Mouse (Mus musculus): ENCODE measurements around the gene Sparcl1. TPM values are rescaled to one million over a fixed set of nuclear protein-coding genes. Genes with fewer than 3 reads are reported as not detected.

Sparcl1 gene
- polyA plus RNA-seq, 1 experiment from 2014 or later: 3.0 TPM

- H3K9me3 ChIP-seq (replicated peaks): no peaks in the 10 kb centered on the region
- H3K4me2 ChIP-seq: no peak overlapping the region
- no peaks in the 10 kb centered on the region for H3K27me3 ChIP-seq (replicated peaks)
- H3K27ac ChIP-seq: no peak overlapping the region
- H3K36me3 ChIP-seq: no peaks in the 10 kb centered on the region
- no peak for ATAC-seq
- WGBS (ENCODE audit: insufficient replicate concordance): 29% methylated on average over 1 of the region's 1 CpGs
- no peak overlapping the region for H3K4me3 ChIP-seq
- H3K4me1 ChIP-seq: peaks cover 27% of the 10 kb centered on the region
- no peak overlapping the region for H3K9ac ChIP-seq
These were observed 77.7 kb downstream of the Sparcl1 start for GRCm38 (mm10) chr5:104035824-104036223.

GRCm38 (mm10) chr5:104035066-104035465 is 78.5 kb downstream of the Sparcl1 start:
- no peak overlapping the region for H3K4me3 ChIP-seq
- no peaks in the 10 kb centered on the region for H3K9me3 ChIP-seq (replicated peaks)
- H3K27me3 ChIP-seq (replicated peaks): no peaks in the 10 kb centered on the region
- no peaks in the 10 kb centered on the region for H3K36me3 ChIP-seq
- no peak overlapping the region for H3K4me2 ChIP-seq
- H3K4me1 ChIP-seq: peaks cover 27% of the 10 kb centered on the region
- H3K9ac ChIP-seq: no peak overlapping the region
- H3K27ac ChIP-seq: no peak overlapping the region
- no peak for ATAC-seq

- ATAC-seq: no peak
- H3K9me3 ChIP-seq (replicated peaks): no peaks in the 10 kb centered on the region
- no peak overlapping the region for H3K4me3 ChIP-seq
- H3K4me1 ChIP-seq: peaks cover 19% of the 10 kb centered on the region; the same call in 1 of the 2 replicates
- H3K36me3 ChIP-seq: no peaks in the 10 kb centered on the region
- H3K4me2 ChIP-seq: no peak overlapping the region
- no peak overlapping the region for H3K9ac ChIP-seq
- 77% methylated on average over 2 of the region's 2 CpGs for WGBS (ENCODE audit: insufficient replicate concordance)
- no peaks in the 10 kb centered on the region for H3K27me3 ChIP-seq (replicated peaks)
- H3K27ac ChIP-seq: no peak overlapping the region
These were observed 81.0 kb downstream of the Sparcl1 start for GRCm38 (mm10) chr5:104032434-104033097.

Small RNA genes within 50 kb of the gene (microRNA-seq; reads per million reads assigned to microRNA genes)
- 9.5 reads per million, percentile 21 among the genes with 10 or more reads in this experiment for gene Mir5619

Other genes with a start within 250 kb of the Sparcl1 start
- 2.1 and 2.4 TPM in 2 replicates for gene Klhl8, start 202.5 kb downstream of the Sparcl1 start, polyA plus RNA-seq (2016; fragmentation: Nextera tagmentation; extraction: Ambion mirVana)
- gene Hsd17b13, start 136.3 kb downstream of the Sparcl1 start, polyA plus RNA-seq (2016; fragmentation: Nextera tagmentation; extraction: Ambion mirVana): 0.17 and 0.21 TPM in 2 replicates
- gene Hsd17b11, start 91.8 kb downstream of the Sparcl1 start, polyA plus RNA-seq (2016; fragmentation: Nextera tagmentation; extraction: Ambion mirVana): 1.5 and 1.7 TPM in 2 replicates
- 86.3 and 88.9 TPM in 2 replicates for gene Nudt9, start 67.4 kb downstream of the Sparcl1 start, polyA plus RNA-seq (2016; fragmentation: Nextera tagmentation; extraction: Ambion mirVana)
- gene Gm17660, start 36.1 kb downstream of the Sparcl1 start, polyA plus RNA-seq (2016; fragmentation: Nextera tagmentation; extraction: Ambion mirVana): not detected in 2 replicates
- not detected in 2 replicates for gene Dspp, start 57.0 kb upstream of the Sparcl1 start, polyA plus RNA-seq (2016; fragmentation: Nextera tagmentation; extraction: Ambion mirVana)
- gene Dmp1, start 88.9 kb upstream of the Sparcl1 start, polyA plus RNA-seq (2016; fragmentation: Nextera tagmentation; extraction: Ambion mirVana): 0.05 TPM in 1 of 2 replicates, not detected in the other
- gene Ibsp, start 185.4 kb upstream of the Sparcl1 start, polyA plus RNA-seq (2016; fragmentation: Nextera tagmentation; extraction: Ambion mirVana): not detected in 2 replicates
- gene Mepe, start 211.6 kb upstream of the Sparcl1 start, polyA plus RNA-seq (2016; fragmentation: Nextera tagmentation; extraction: Ambion mirVana): not detected in 2 replicates